ENCODE assay signal across 8 mouse cellular contexts in genomic region chr4:62408601-62409282, GRCm38 (mm10). TPM values are rescaled to one million over a fixed set of nuclear protein-coding genes. Genes with fewer than 3 reads are reported as not detected.
A peak's percentile ranks its signal among the peaks of the same experiment; 100 is the strongest.
DNase-seq lines count a peak whose midpoint lies in the region; ATAC-seq lines count a peak whose summit lies in the region.

Cdc26 (minus strand) TSS chr4:62408642.
Prpf4 (plus strand) TSS chr4:62408797.

- H3K4me1 ChIP-seq in hindbrain, embryonic 16.5 days (ENCODE audit: control insufficient read depth, insufficient read depth, low read depth, low read length): peaks cover 27% of the 10 kb centered on the region

- peak; percentile 94 for DNase-seq in WW6 (ENCODE audit: low read depth, low spot score)
- DNase-seq in cerebellum, postnatal 4 days (ENCODE audit: low spot score in 2 of 2): peak; percentile 85 to 95
- peak; percentile 99 for DNase-seq in gastrocnemius, adult 18-20 months (ENCODE audit: low spot score)
- peak; percentile 98 to 99 for DNase-seq in left cerebral cortex, adult 18-20 months (ENCODE audit: low spot score in 2 of 2)
- peak; percentile 99 for DNase-seq in right cerebral cortex, adult 18-20 months
- DNase-seq in urinary bladder, postnatal 10 days (ENCODE audit: low spot score): peak; percentile 85

- peak; percentile 100 for ATAC-seq in hindbrain, embryonic 16.5 days

- H3K9ac ChIP-seq in hindbrain, embryonic 16.5 days (ENCODE audit: low read depth, low read length): peak within 1 kb of the TSS; percentile 93

- H3K27ac ChIP-seq in hindbrain, embryonic 16.5 days (ENCODE audit: low read depth, low read length): peak within 1 kb of the TSS; percentile 87
- H3K27ac ChIP-seq in macrophage: peak within 1 kb of the TSS; percentile 78

- H3K79me2 ChIP-seq in macrophage (ENCODE audit: inconsistent target): peaks cover 84% of the 10 kb centered on the region

- H3K27me3 ChIP-seq in hindbrain, embryonic 16.5 days (replicated peaks; ENCODE audit: control insufficient read depth, insufficient read depth, low read length): no peaks in the 10 kb centered on the region

- peak within 1 kb of the TSS; percentile 94 for H3K4me3 ChIP-seq in hindbrain, embryonic 16.5 days (ENCODE audit: low read length)
- peak within 1 kb of the TSS; percentile 94 for H3K4me3 ChIP-seq in macrophage (ENCODE audit: inconsistent target)

- H3K36me3 ChIP-seq in hindbrain, embryonic 16.5 days (ENCODE audit: control insufficient read depth, insufficient read depth, low read length): peaks cover 6% of the 10 kb centered on the region; the same call in 1 of the 2 replicates
- peaks cover 25% of the 10 kb centered on the region for H3K36me3 ChIP-seq in macrophage (ENCODE audit: inconsistent target)

- no peaks in the 10 kb centered on the region for H3K9me3 ChIP-seq in hindbrain, embryonic 16.5 days (ENCODE audit: control insufficient read depth, low read length)

- peak within 1 kb of the TSS; percentile 69 for H3K4me2 ChIP-seq in hindbrain, embryonic 16.5 days (ENCODE audit: low read length)

- under 1% methylated on average over 39 of the region's 39 CpGs for WGBS in hindbrain, embryonic 16.5 days
- under 1% methylated on average over 39 of the region's 39 CpGs for WGBS in macrophage (ENCODE audit: missing documents)

RNA-seq across cellular contexts. Expression of gene Cdc26, which starts in this region (rescaled TPM):
- 10 to 100 TPM; 50.0 to 51.6 TPM for total RNA-seq in gastrocnemius, adult 18-20 months (2021)
- polyA plus RNA-seq in hindbrain, embryonic 16.5 days (2015; fragmentation: Nextera tagmentation; extraction: Ambion mirVana): 71.0 and 72.2 TPM in 2 replicates
- 10 to 100 TPM; 47.9 to 49.7 TPM for total RNA-seq in left cerebral cortex, adult 18-20 months (2021)
- 10 to 100 TPM in 25 of 26 experiments, 1 to 10 TPM in 1; 8.2 to 48.8 (median 29.2) TPM for total RNA-seq in macrophage (2018; cell fraction: chromatin; rRNA removed)
- total RNA-seq in macrophage (2018; cell fraction: cytosol; rRNA removed): 10 to 100 TPM; 20.7 to 51.3 (median 40.0) TPM
- total RNA-seq in macrophage (2018; cell fraction: nucleus; rRNA removed): 10 to 100 TPM; 10.3 to 50.8 (median 29.1) TPM
- 50.7 to 54.2 TPM (median 53.2 TPM) in 3 replicates for polyA plus RNA-seq in macrophage (2018)

RNA-seq across cellular contexts. Expression of gene Prpf4, which starts in this region (rescaled TPM):
- 10 to 100 TPM; 16.1 to 17.3 TPM for total RNA-seq in gastrocnemius, adult 18-20 months (2021)
- polyA plus RNA-seq in hindbrain, embryonic 16.5 days (2015; fragmentation: Nextera tagmentation; extraction: Ambion mirVana): 12.4 and 15.8 TPM in 2 replicates
- 10 to 100 TPM; 13.0 to 14.2 TPM for total RNA-seq in left cerebral cortex, adult 18-20 months (2021)
- total RNA-seq in macrophage (2018; cell fraction: chromatin; rRNA removed): 10 to 100 TPM in 22 of 26 experiments, 1 to 10 TPM in 4; 3.8 to 95.4 (median 24.6) TPM
- total RNA-seq in macrophage (2018; cell fraction: cytosol; rRNA removed): 10 to 100 TPM in 12 of 26 experiments, 1 to 10 TPM in 14; 4.8 to 18.1 (median 9.8) TPM
- total RNA-seq in macrophage (2018; cell fraction: nucleus; rRNA removed): 10 to 100 TPM in 21 of 26 experiments, 1 to 10 TPM in 5; 4.4 to 67.9 (median 19.0) TPM
- 6.8 to 12.3 TPM (median 10.3 TPM) in 3 replicates for polyA plus RNA-seq in macrophage (2018)

Comparison
In these comparisons a context has a peak if more than half of its experiments do, and no peak if none do; other contexts are left out.
1. Peak in every context shown above with its lines: DNase-seq, ATAC-seq, H3K4me3 ChIP-seq and H3K27ac ChIP-seq.